Mouse (Mus musculus) lung, adult 2 months (tissue): ENCODE measurements around the gene Zfp511.

Experiments
- CTCF ChIP-seq: fragments of 200-500 bp; IDR thresholded peaks from 2 replicates; pipeline ENCODE4 v1.5.1; 2011; ENCODE audit warnings: mild to moderate bottlenecking, low read length, control low read depth; ENCODE audit not compliant: insufficient read depth
- POLR2A ChIP-seq: fragments of 200-500 bp; IDR thresholded peaks from 2 replicates; pipeline ENCODE4 v1.6.1; 2011; ENCODE audit warnings: low read depth, mild to moderate bottlenecking, control low read depth, low read length, borderline replicate concordance; ENCODE audit errors: extremely low read depth

DNA sequence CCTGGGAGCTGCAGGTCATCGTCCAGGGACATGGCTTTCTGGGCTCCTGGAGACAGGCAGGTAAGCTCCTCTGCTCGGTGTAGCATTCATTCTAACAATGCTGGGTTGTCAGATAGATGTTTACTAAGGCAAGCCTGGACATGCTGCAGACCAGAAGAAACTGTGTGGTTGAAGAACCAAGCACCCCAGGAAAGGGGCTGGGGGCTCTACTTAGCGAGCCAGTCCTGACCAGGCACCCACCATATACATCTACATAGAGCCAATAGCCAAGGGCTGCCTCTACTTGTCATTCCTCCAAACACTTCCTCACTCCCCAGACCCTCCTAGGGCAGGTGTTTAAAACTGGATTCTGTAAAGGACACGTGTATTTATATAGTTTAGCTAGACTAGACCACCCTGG lies 42.0 kb upstream of the Zfp511 start:
- TF ChIP-seq CTCF (no peak), POLR2A (no peak)
